Mouse (Mus musculus) lung, postnatal 0 days (tissue): ENCODE data around the gene Anapc15-ps. TPM values are rescaled to one million over a fixed set of nuclear protein-coding genes. Genes with fewer than 3 reads are reported as not detected.
"Not testable (repeated sequence)": the region's sequence is repeated elsewhere in the genome, so short reads cannot be mapped to it uniquely, and the experiment has no call there.

Source experiments
- ATAC-seq: fragments of 200-750 bp; cut with Nextera tagmentation; 2 replicates; pipeline ENCODE4 v1.8.0; 2017; ENCODE audit warnings: moderate library complexity
- DNase-seq: peaks from one replicate; pipeline ENCODE4 v3.0.0-alpha.2; 2016; ENCODE audit warnings: low spot score
- H3K27ac ChIP-seq: fragments of 300-500 bp; sonication (generic); 2 replicates; pipeline ENCODE4 v1.5.1; 2014; ENCODE audit warnings: antibody characterized with exemption, mild to moderate bottlenecking, low read length, mixed read lengths
- H3K27me3 ChIP-seq: fragments of 300-500 bp; sonication (generic); replicated peaks from 2 replicates; pipeline ENCODE4 v1.6.1; 2014; ENCODE audit warnings: low read length, mixed read lengths; ENCODE audit not compliant: insufficient read depth
- H3K36me3 ChIP-seq: fragments of 300-500 bp; sonication (generic); 2 replicates; pipeline ENCODE4 v1.6.1; 2014; ENCODE audit warnings: low read length, mixed read lengths; ENCODE audit not compliant: insufficient read depth
- H3K4me1 ChIP-seq: fragments of 300-500 bp; sonication (generic); 2 replicates; pipeline ENCODE4 v1.6.1; 2014; ENCODE audit warnings: antibody characterized with exemption, low read depth, low read length, mixed read lengths; ENCODE audit not compliant: insufficient read depth
- H3K4me2 ChIP-seq: fragments of 300-500 bp; sonication (generic); replicated peaks from 2 replicates; pipeline ENCODE4 v1.6.1; 2014; ENCODE audit warnings: low read depth, mild to moderate bottlenecking, low read length, moderate library complexity, mixed read lengths
- H3K4me3 ChIP-seq: fragments of 300-500 bp; sonication (generic); 2 replicates; pipeline ENCODE4 v1.5.1; 2014; ENCODE audit warnings: low read depth, low read length
- H3K9ac ChIP-seq: fragments of 300-500 bp; sonication (generic); replicated peaks from 2 replicates; pipeline ENCODE4 v1.6.1; 2014; ENCODE audit warnings: low read depth, mild to moderate bottlenecking
- H3K9me3 ChIP-seq: fragments of 300-500 bp; sonication (generic); 2 replicates; pipeline ENCODE4 v1.6.1; 2016; ENCODE audit warnings: low read length, mixed read lengths
- CTCF ChIP-seq: IDR thresholded peaks from 2 replicates; pipeline ENCODE4 v1.5.1; 2016; ENCODE audit warnings: antibody characterized with exemption, mild to moderate bottlenecking
- EP300 ChIP-seq: IDR thresholded peaks from 2 replicates; pipeline ENCODE4 v1.6.1; 2016; ENCODE audit warnings: antibody characterized with exemption, mild to moderate bottlenecking, control low read depth
- whole genome bisulfite sequencing: fragments of 180-500 bp; shearing (Covaris S2); extraction: QIAGEN DNeasy Blood & Tissue Kit; methylation state at CpG from one replicate; pipeline ENCODE4 v1.1.7; 2014; 5-methylcytosine and 5-hydroxymethylcytosine counted together
- polyA plus RNA-seq: library from polyadenylated mRNA; unstranded; fragments of >200 nt; fragmentation: Nextera tagmentation; extraction: Ambion mirVana; gene quantifications from 2 replicates; pipeline ENCODE4 v1.2.1, GENCODE M21; 2015

The Anapc15-ps gene
- polyA plus RNA-seq, 1 experiment from 2014 or later: not detected

DNA sequence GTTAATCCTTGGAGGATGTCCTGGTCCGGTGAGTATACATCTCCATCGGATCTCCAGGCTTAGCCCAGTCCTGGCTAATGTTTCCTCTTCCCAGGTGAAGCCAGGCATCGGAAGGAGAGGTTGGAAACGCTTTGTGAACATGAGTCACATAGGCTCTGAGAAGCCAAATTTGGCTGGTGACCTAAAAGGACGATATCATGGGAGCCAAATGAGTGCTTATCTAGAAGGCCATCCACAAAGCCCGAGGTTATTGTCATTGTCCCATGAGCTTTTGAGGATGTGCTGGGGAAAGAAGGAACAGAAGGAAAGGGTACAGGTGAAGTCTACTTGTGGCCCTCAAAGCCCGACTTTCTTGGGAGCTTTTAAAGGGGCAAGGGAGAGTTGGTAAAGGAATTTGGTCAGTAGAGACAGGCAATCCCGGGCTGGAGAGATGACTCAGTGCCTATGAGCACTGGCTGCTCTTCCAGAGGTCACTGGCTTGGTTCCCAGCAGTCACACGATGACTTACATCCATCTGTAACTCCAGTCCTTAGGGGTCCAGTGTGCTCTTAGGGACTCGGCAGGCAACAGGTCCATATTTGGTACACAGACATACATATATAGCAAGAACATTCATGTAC is 42.4 kb downstream of the Anapc15-ps start:
- no peak overlapping the region for H3K27ac ChIP-seq
- H3K9ac ChIP-seq: no peak overlapping the region
- H3K4me2 ChIP-seq: no peak overlapping the region
- TF ChIP-seq CTCF (no peak), EP300 (no peak)
- ATAC-seq (no peak), DNase-seq (peak; percentile 30)
- H3K36me3 ChIP-seq: no peaks in the 10 kb centered on the region
- H3K27me3 ChIP-seq: no peaks in the 10 kb centered on the region
- WGBS: 74% methylated on average over 10 of the region's 10 CpGs
- no peak overlapping the region for H3K4me3 ChIP-seq
- no peaks in the 10 kb centered on the region for H3K4me1 ChIP-seq
- no peaks in the 10 kb centered on the region for H3K9me3 ChIP-seq

DNA sequence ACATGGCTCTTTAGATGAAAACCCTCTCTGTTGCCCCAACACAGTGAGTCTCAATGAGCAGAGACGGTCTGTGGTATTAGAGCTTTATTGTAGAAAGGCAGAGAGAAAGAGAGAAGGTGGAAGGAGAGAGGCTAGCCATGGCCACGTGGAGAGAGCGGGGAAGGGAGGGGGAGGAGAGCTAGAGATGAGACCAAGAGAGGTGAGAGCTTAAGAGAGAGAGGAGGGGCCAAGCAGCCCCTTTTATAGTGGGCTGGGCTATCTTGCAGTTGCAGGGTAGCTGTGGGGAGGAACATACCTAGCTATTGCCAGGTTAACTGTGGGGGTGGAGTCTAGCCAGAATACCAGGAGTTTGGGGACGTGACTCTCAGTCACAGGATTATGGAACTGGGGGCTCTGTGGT is 43.1 kb downstream of the Anapc15-ps start:
- H3K4me3 ChIP-seq, H3K27ac ChIP-seq, ATAC-seq, H3K36me3 ChIP-seq, H3K9me3 ChIP-seq, H3K4me2 ChIP-seq, DNase-seq, H3K4me1 ChIP-seq, H3K9ac ChIP-seq, H3K27me3 ChIP-seq: not testable (repeated sequence)
- 80% methylated on average over 4 of the region's 4 CpGs for WGBS

- no peak for TF ChIP-seq EP300
- TF ChIP-seq CTCF: no peak
- Histone ChIP-seq H3K9me3 (no peaks in the 10 kb centered on the region), H3K4me3 (no peak overlapping the region), H3K27ac (no peak overlapping the region), H3K36me3 (no peaks in the 10 kb centered on the region), H3K27me3 (no peaks in the 10 kb centered on the region), H3K4me1 (no peaks in the 10 kb centered on the region), H3K4me2 (no peak overlapping the region), H3K9ac (no peak overlapping the region)
- DNase-seq: no peak
- WGBS: 73% methylated on average over 2 of the region's 2 CpGs
- ATAC-seq: no peak
Observed at GRCm38 (mm10) chr10:95628338-95628737, 44.9 kb downstream of the Anapc15-ps start.

- H3K36me3 ChIP-seq: no peaks in the 10 kb centered on the region
- no peaks in the 10 kb centered on the region for H3K27me3 ChIP-seq
- no peak overlapping the region for H3K4me2 ChIP-seq
- H3K9me3 ChIP-seq: no peaks in the 10 kb centered on the region
- H3K27ac ChIP-seq: no peak overlapping the region
- H3K4me1 ChIP-seq: no peaks in the 10 kb centered on the region
- 54% methylated on average over 6 of the region's 6 CpGs for WGBS
- TF ChIP-seq EP300 (no peak), CTCF (no peak)
- no peak overlapping the region for H3K9ac ChIP-seq
- DNase-seq: no peak
- no peak for ATAC-seq
- H3K4me3 ChIP-seq: no peak overlapping the region
Observed at GRCm38 (mm10) chr10:95627381-95627780, 45.9 kb downstream of the Anapc15-ps start.

DNA sequence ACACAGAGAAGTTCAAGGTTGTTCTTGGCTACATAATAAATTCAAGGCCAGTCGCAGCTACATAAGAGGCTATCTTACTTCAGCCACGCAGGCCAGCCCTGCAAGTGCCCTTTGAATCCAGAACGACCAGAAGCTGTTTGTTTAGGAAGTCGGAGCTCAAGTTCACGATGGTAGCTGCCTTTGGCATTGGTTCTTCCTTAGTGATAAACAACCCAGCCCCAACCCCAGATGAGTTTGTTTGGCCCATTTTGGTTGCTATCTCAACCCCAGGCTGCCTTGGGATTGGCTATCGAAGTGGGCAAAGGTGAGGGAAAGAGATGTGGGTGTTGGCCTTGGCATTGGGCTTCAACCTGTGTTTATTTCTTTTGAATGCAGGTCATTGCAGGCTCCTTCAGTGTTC is 48.0 kb downstream of the Anapc15-ps start:
- H3K27ac ChIP-seq: no peak overlapping the region
- no peak overlapping the region for H3K4me2 ChIP-seq
- WGBS: 61% methylated on average over 6 of the region's 6 CpGs
- TF ChIP-seq EP300 (no peak), CTCF (no peak)
- H3K9ac ChIP-seq: no peak overlapping the region
- H3K4me3 ChIP-seq: no peak overlapping the region
- no peak for ATAC-seq
- no peaks in the 10 kb centered on the region for H3K4me1 ChIP-seq
- H3K9me3 ChIP-seq: no peaks in the 10 kb centered on the region
- H3K27me3 ChIP-seq: no peaks in the 10 kb centered on the region
- H3K36me3 ChIP-seq: no peaks in the 10 kb centered on the region
- DNase-seq: no peak

GRCm38 (mm10) chr10:95624007-95624406 is 49.2 kb downstream of the Anapc15-ps start:
- H3K4me2 ChIP-seq: no peak overlapping the region
- WGBS: 46% methylated on average over 5 of the region's 5 CpGs
- no peak overlapping the region for H3K4me3 ChIP-seq
- DNase-seq (peak; percentile 48), ATAC-seq (peak; percentile 52)
- no peak overlapping the region for H3K9ac ChIP-seq
- H3K27ac ChIP-seq: no peak overlapping the region
- H3K9me3 ChIP-seq: no peaks in the 10 kb centered on the region
- no peaks in the 10 kb centered on the region for H3K27me3 ChIP-seq
- H3K4me1 ChIP-seq: no peaks in the 10 kb centered on the region
- no peaks in the 10 kb centered on the region for H3K36me3 ChIP-seq
- TF ChIP-seq CTCF (no peak), EP300 (no peak)

DNA sequence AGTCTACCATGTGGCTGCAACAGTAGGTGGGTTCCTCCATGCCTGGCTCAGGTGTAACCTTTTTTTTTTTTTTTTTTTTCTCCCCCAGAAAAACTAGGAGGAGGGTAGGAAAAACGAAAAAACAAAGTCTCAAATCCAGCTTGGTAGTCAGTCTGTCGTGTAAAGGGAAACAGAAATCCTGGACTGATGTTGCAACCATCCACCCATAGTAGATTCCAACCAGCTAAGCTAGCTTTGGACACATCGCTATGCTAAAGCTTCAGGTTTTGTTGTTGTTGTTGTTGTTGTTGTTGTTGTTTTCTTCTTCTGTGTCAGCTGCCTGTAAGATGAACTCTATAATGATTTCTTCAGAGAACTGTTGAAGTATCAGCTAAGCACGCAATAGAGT is 49.7 kb downstream of the Anapc15-ps start:
- H3K4me1 ChIP-seq: no peaks in the 10 kb centered on the region
- no peaks in the 10 kb centered on the region for H3K27me3 ChIP-seq
- TF ChIP-seq EP300: no peak
- TF ChIP-seq CTCF: no peak
- DNase-seq (no peak), ATAC-seq (no peak)
- no peaks in the 10 kb centered on the region for H3K36me3 ChIP-seq
- WGBS: 76% methylated on average over 4 of the region's 4 CpGs
- no peak overlapping the region for H3K9ac ChIP-seq
- no peak overlapping the region for H3K27ac ChIP-seq
- no peak overlapping the region for H3K4me3 ChIP-seq
- H3K4me2 ChIP-seq: no peak overlapping the region
- no peaks in the 10 kb centered on the region for H3K9me3 ChIP-seq

Other genes with a start within 250 kb of the Anapc15-ps start
- 159 and 163 TPM in 2 replicates for gene Mrpl42, start 171.5 kb downstream of the Anapc15-ps start, polyA plus RNA-seq
- 179 and 189 TPM in 2 replicates for gene Ube2n, start 158.3 kb downstream of the Anapc15-ps start, polyA plus RNA-seq
- gene Nudt4, start 109.3 kb downstream of the Anapc15-ps start, polyA plus RNA-seq: 50.3 and 53.9 TPM in 2 replicates
- not detected in 2 replicates for gene Gm33543, start 169.5 kb upstream of the Anapc15-ps start, polyA plus RNA-seq